ENCODE assay signal across 7 mouse cellular contexts in genomic region chr17:80290074-80290657, GRCm38 (mm10). TPM values are rescaled to one million over a fixed set of nuclear protein-coding genes. Genes with fewer than 3 reads are reported as not detected.
DNase-seq lines count a peak whose midpoint lies in the region; ATAC-seq and TF ChIP-seq lines count a peak whose summit lies in the region.

TSS of gene Morn2 (plus strand) at chr17:80290203.
TSS of gene Dhx57 (minus strand) at chr17:80290476.

- peak within 1 kb of the TSS; percentile 73 for H3K9ac ChIP-seq in intestine, postnatal 0 days (ENCODE audit: low read depth, low read length)
- H3K9ac ChIP-seq in midbrain, embryonic 12.5 days (replicated peaks) = peak within 1 kb of the TSS; percentile 92

- H3K9me3 ChIP-seq in intestine, postnatal 0 days (ENCODE audit: control insufficient read depth) = no peaks in the 10 kb centered on the region
- no peaks in the 10 kb centered on the region for H3K9me3 ChIP-seq in midbrain, embryonic 12.5 days

- no peaks in the 10 kb centered on the region for H3K4me1 ChIP-seq in intestine, postnatal 0 days (replicated peaks; ENCODE audit: control insufficient read depth, insufficient read depth, low read length)
- peaks cover 15% of the 10 kb centered on the region for H3K4me1 ChIP-seq in midbrain, embryonic 12.5 days
- peaks cover 3% of the 10 kb centered on the region; the same call in 1 of the 2 replicates for H3K4me1 ChIP-seq in small intestine, adult 2 months (ENCODE audit: control insufficient read depth, insufficient read depth, insufficient read length, low read length)

- no peak for TF ChIP-seq CTCF in intestine, postnatal 0 days (IDR thresholded peaks at IDR 0.05; ENCODE audit: low read depth)
- TF ChIP-seq CTCF in small intestine, adult 2 months (IDR thresholded peaks at IDR 0.05; ENCODE audit: extremely low read depth, insufficient read length, insufficient replicate concordance, low read depth, low read length) = no peak

- WGBS in intestine, postnatal 0 days = under 1% methylated on average over 35 of the region's 35 CpGs
- WGBS in midbrain, embryonic 12.5 days = under 1% methylated on average over 35 of the region's 35 CpGs
- WGBS in small intestine, adult 2 months = under 1% methylated on average over 35 of the region's 35 CpGs

- intact Hi-C loops in left cerebral cortex, postnatal 4 days (cut with DNase I) = loop anchor here (10.0 kb wide), 2 partner anchors 75 to 265 kb away; no protein-coding TSS in a partner anchor

- DNase-seq in adrenal gland, adult 2 months = peak; percentile 99
- peak; percentile 95 for DNase-seq in embryo, embryonic 11.5 days (ENCODE audit: low read depth, low spot score)
- DNase-seq in gastrocnemius, postnatal 4 days (ENCODE audit: low spot score in 2 of 2) = peak; percentile 98 to 99
- DNase-seq in left cerebral cortex, postnatal 4 days = peak; percentile 98

- H3K4me3 ChIP-seq in intestine, postnatal 0 days (ENCODE audit: low read depth, low read length) = peak within 1 kb of the TSS; percentile 82
- peak within 1 kb of the TSS; percentile 88 for H3K4me3 ChIP-seq in midbrain, embryonic 12.5 days
- H3K4me3 ChIP-seq in small intestine, adult 2 months (ENCODE audit: low read depth, low read length) = peak within 1 kb of the TSS; percentile 97

- H3K4me2 ChIP-seq in intestine, postnatal 0 days (replicated peaks; ENCODE audit: low read depth) = peak within 1 kb of the TSS; percentile 81
- peak within 1 kb of the TSS; percentile 75 for H3K4me2 ChIP-seq in midbrain, embryonic 12.5 days (replicated peaks)

- ATAC-seq in intestine, postnatal 0 days = peak; percentile 100
- peak; percentile 99 for ATAC-seq in midbrain, embryonic 12.5 days (ENCODE audit: low FRiP score, low read depth)

- H3K36me3 ChIP-seq in intestine, postnatal 0 days (ENCODE audit: control insufficient read depth, insufficient read depth) = no peaks in the 10 kb centered on the region
- no peaks in the 10 kb centered on the region for H3K36me3 ChIP-seq in midbrain, embryonic 12.5 days
- no peaks in the 10 kb centered on the region for H3K36me3 ChIP-seq in small intestine, adult 2 months (ENCODE audit: control insufficient read depth, insufficient read depth, low read length)

- H3K27me3 ChIP-seq in intestine, postnatal 0 days (replicated peaks; ENCODE audit: control insufficient read depth, insufficient read depth, low read length) = no peaks in the 10 kb centered on the region
- no peaks in the 10 kb centered on the region for H3K27me3 ChIP-seq in midbrain, embryonic 12.5 days
- no peaks in the 10 kb centered on the region for H3K27me3 ChIP-seq in small intestine, adult 2 months (ENCODE audit: control insufficient read depth, insufficient read depth, low read length)

- peak within 1 kb of the TSS; percentile 70 for H3K27ac ChIP-seq in intestine, postnatal 0 days (ENCODE audit: low read depth, low read length)
- H3K27ac ChIP-seq in midbrain, embryonic 12.5 days (replicated peaks) = peak within 1 kb of the TSS; percentile 91
- peak within 1 kb of the TSS; percentile 59 for H3K27ac ChIP-seq in small intestine, adult 2 months (ENCODE audit: insufficient read depth, low read depth, low read length)

- TF ChIP-seq POLR2A in small intestine, adult 2 months (IDR thresholded peaks at IDR 0.05; ENCODE audit: low read depth, low read length) = peak; percentile 46; the same call in 1 of the 2 replicates

RNA-seq across cellular contexts. Expression of gene Morn2, which starts in this region (rescaled TPM):
- 10 to 100 TPM; 18.6 to 19.8 TPM for total RNA-seq in adrenal gland, adult 2 months (2021)
- 2.4 and 3.7 TPM in 2 replicates for polyA plus RNA-seq in adrenal gland, adult 2 months (2012; rRNA removed)
- total RNA-seq in gastrocnemius, postnatal 4 days (2021) = 1 to 10 TPM; 4.6 to 4.9 TPM
- polyA plus RNA-seq in intestine, postnatal 0 days (2015; fragmentation: Nextera tagmentation; extraction: Ambion mirVana) = 9.0 and 12.7 TPM in 2 replicates
- total RNA-seq in left cerebral cortex, postnatal 4 days (2021) = 10 to 100 TPM; 13.6 to 18.2 TPM
- 34.7 and 39.4 TPM in 2 replicates for polyA plus RNA-seq in midbrain, embryonic 12.5 days (2016; fragmentation: Nextera tagmentation; extraction: Ambion mirVana)
- polyA plus RNA-seq in small intestine, adult 2 months (2012; rRNA removed) = 0.66 and 0.72 TPM in 2 replicates

RNA-seq across cellular contexts. Expression of gene Dhx57, which starts in this region (rescaled TPM):
- total RNA-seq in adrenal gland, adult 2 months (2021) = 10 to 100 TPM in 1 of 2 experiments, 1 to 10 TPM in 1; 9.4 to 10.9 TPM
- polyA plus RNA-seq in adrenal gland, adult 2 months (2012; rRNA removed) = 4.2 and 4.5 TPM in 2 replicates
- 10 to 100 TPM; 15.6 to 16.2 TPM for total RNA-seq in gastrocnemius, postnatal 4 days (2021)
- polyA plus RNA-seq in intestine, postnatal 0 days (2015; fragmentation: Nextera tagmentation; extraction: Ambion mirVana) = 3.2 and 3.4 TPM in 2 replicates
- total RNA-seq in left cerebral cortex, postnatal 4 days (2021) = 100 to 1,000 TPM; 102 to 103 TPM
- 34.6 and 36.0 TPM in 2 replicates for polyA plus RNA-seq in midbrain, embryonic 12.5 days (2016; fragmentation: Nextera tagmentation; extraction: Ambion mirVana)
- 2.1 and 4.6 TPM in 2 replicates for polyA plus RNA-seq in small intestine, adult 2 months (2012; rRNA removed)

Comparison
In these comparisons a context has a peak if more than half of its experiments do, and no peak if none do; other contexts are left out.
1. Peak in every context shown above with its lines: DNase-seq, ATAC-seq, H3K4me3 ChIP-seq and H3K27ac ChIP-seq.
2. RNA of gene Dhx57 (total RNA-seq): 102 to 103 TPM in left cerebral cortex, postnatal 4 days; 15.6 to 16.2 TPM in gastrocnemius, postnatal 4 days and 9.4 to 10.9 TPM in adrenal gland, adult 2 months; every median in the first group is over 4 times any median in the second.